Mouse (Mus musculus): ENCODE results near the gene Lingo2.

DNA sequence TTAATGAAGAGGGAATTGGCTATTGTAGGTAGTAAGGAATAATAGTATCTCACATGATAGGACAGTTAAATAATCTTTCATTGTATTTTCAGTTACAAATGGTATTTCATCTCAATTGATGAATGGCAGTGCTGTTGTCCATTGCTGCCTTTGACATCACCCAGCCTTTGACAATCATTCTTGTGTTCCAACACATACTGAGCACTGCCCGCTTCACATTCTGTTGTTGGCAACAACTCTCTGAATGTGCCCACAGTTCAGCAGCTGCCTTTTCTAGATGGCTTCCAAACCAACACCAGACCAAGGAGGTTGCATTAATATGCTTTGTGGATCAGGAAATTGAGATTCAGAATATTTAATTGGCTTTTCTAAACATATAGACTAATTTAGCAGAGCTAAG is 1130.8 kb downstream of the Lingo2 start:
- no peak for TF ChIP-seq TAL1 (IDR thresholded peaks at IDR 0.05; ENCODE audit: low read length)
- no peak for TF ChIP-seq GATA1 (IDR thresholded peaks at IDR 0.05; ENCODE audit: low read length)
